Mouse (Mus musculus): ENCODE results near the gene Nfya.

- TF ChIP-seq POLR2A (IDR thresholded peaks at IDR 0.05; ENCODE audit: borderline replicate concordance, low read depth, low read length) (no peak), CTCF (IDR thresholded peaks at IDR 0.05; ENCODE audit: low read depth, low read length) (no peak)
These were observed 43.8 kb upstream of the Nfya start for GRCm38 (mm10) chr17:48453489-48453888.

Measured in bone marrow macrophage, adult 2 months (primary cell).